Mouse (Mus musculus): ENCODE measurements around the gene Hadha.

DNA sequence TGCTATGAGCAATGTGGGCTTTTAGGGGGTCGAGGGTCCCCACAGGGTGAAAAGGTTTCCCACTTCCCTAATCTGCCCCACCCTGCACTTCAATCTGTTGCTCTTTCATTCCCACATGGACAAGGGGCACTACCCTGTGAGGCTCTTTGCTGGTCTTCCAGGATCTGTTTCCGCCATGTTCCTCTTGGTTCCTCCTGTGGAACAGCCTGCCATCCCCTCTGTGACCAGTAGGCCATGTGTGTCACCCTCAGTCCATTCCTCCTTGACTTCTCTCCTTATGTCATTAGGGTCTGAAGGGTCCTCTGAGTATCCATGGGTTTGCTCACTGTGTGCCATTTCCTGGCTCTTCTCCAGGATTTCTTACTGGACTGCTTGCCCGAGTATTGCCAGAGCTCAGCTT is 43.2 kb downstream of the Hadha start:
- TF ChIP-seq CTCF (IDR thresholded peaks at IDR 0.05; ENCODE audit: insufficient read depth, low read length) (no peak), POLR2A (IDR thresholded peaks at IDR 0.05; ENCODE audit: borderline replicate concordance, extremely low read depth, low read depth, low read length) (no peak)

Measured in lung, adult 2 months (tissue).